Mouse (Mus musculus) heart, adult 2 months (tissue): ENCODE measurements around the gene Wnt2b. TPM values are rescaled to one million over a fixed set of nuclear protein-coding genes. Genes with fewer than 3 reads are reported as not detected.

Experiments
- DNase-seq, 2 experiments: peaks; one replicate each; pipeline ENCODE4 v3.0.0; 2021
- H3K27ac ChIP-seq: fragments of 200-600 bp; 2 replicates; pipeline ENCODE4 v1.8.1; 2022
- H3K27me3 ChIP-seq: fragments of 200-500 bp; 2 replicates; pipeline ENCODE4 v1.6.1; 2012; ENCODE audit warnings: mild to moderate bottlenecking, low read length, inconsistent platforms, mixed read lengths; ENCODE audit not compliant: control insufficient read depth, insufficient read depth
- H3K36me3 ChIP-seq: fragments of 200-500 bp; 2 replicates; pipeline ENCODE4 v1.6.1; 2012; ENCODE audit warnings: low read length, inconsistent platforms; ENCODE audit not compliant: control insufficient read depth, insufficient read depth
- H3K4me1 ChIP-seq: fragments of 200-500 bp; 2 replicates; pipeline ENCODE4 v1.6.1; 2011; ENCODE audit warnings: low read length; ENCODE audit not compliant: control insufficient read depth, insufficient read depth
- H3K4me3 ChIP-seq: fragments of 200-600 bp; 2 replicates; pipeline ENCODE4 v1.8.1; 2022
- H3K79me2 ChIP-seq: fragments of 200-500 bp; replicated peaks from 2 replicates; pipeline ENCODE4 v1.6.1; 2012; ENCODE audit warnings: mild to moderate bottlenecking, inconsistent platforms, low read length, moderate library complexity, mixed read lengths; ENCODE audit not compliant: control insufficient read depth, insufficient read depth
- H3K9ac ChIP-seq: fragments of 200-500 bp; 2 replicates; pipeline ENCODE4 v1.6.1; 2012; ENCODE audit warnings: low read depth, mild to moderate bottlenecking, control low read depth, inconsistent platforms, low read length, mixed read lengths
- CTCF ChIP-seq: fragments of 200-600 bp; IDR thresholded peaks from 2 replicates; pipeline ENCODE4 v1.8.1; 2022; ENCODE audit warnings: antibody characterized with exemption, mild to moderate bottlenecking, moderate library complexity
- EP300 ChIP-seq: fragments of 200-500 bp; IDR thresholded peaks from 2 replicates; pipeline ENCODE4 v1.6.1; 2011; ENCODE audit warnings: low read depth, low read length, control low read depth; ENCODE audit not compliant: insufficient read depth
- POLR2A ChIP-seq: fragments of 200-500 bp; IDR thresholded peaks from 2 replicates; pipeline ENCODE4 v1.6.1; 2011; ENCODE audit warnings: mild to moderate bottlenecking, low read depth, low read length, control low read depth; ENCODE audit not compliant: insufficient read depth
- WGBS: fragments of 180-500 bp; shearing (Covaris S2); methylation state at CpG from one replicate; pipeline ENCODE4 v1.1.7; 2018; 5-methylcytosine and 5-hydroxymethylcytosine counted together
- intact Hi-C: fragments of 180-260 bp; cut with DNase I; formaldehyde crosslinking; loops from one replicate; pipeline ENCODE4 v1.15.1; 2025
- long read RNA-seq: library from polyadenylated mRNA; stranded (forward); transcript quantifications from one replicate; pipeline ENCODE4 v2.0.0, GENCODE M21; 2021
- polyA plus RNA-seq: library from polyadenylated mRNA; depleted of rRNA; stranded (reverse); fragments of >200 nt; gene quantifications from 2 replicates; pipeline ENCODE4 v1.2.3, GENCODE M21; 2012; rRNA removed
- total RNA-seq, 2 experiments: library from RNA; stranded (reverse); gene quantifications; 2 replicates each; pipeline ENCODE4 v1.2.3; 2021

Wnt2b gene
- under 1 TPM; 0.76 to 0.77 TPM for total RNA-seq
- polyA plus RNA-seq: 0.51 and 0.94 TPM in 2 replicates
- long read RNA-seq: 0 reads

DNA sequence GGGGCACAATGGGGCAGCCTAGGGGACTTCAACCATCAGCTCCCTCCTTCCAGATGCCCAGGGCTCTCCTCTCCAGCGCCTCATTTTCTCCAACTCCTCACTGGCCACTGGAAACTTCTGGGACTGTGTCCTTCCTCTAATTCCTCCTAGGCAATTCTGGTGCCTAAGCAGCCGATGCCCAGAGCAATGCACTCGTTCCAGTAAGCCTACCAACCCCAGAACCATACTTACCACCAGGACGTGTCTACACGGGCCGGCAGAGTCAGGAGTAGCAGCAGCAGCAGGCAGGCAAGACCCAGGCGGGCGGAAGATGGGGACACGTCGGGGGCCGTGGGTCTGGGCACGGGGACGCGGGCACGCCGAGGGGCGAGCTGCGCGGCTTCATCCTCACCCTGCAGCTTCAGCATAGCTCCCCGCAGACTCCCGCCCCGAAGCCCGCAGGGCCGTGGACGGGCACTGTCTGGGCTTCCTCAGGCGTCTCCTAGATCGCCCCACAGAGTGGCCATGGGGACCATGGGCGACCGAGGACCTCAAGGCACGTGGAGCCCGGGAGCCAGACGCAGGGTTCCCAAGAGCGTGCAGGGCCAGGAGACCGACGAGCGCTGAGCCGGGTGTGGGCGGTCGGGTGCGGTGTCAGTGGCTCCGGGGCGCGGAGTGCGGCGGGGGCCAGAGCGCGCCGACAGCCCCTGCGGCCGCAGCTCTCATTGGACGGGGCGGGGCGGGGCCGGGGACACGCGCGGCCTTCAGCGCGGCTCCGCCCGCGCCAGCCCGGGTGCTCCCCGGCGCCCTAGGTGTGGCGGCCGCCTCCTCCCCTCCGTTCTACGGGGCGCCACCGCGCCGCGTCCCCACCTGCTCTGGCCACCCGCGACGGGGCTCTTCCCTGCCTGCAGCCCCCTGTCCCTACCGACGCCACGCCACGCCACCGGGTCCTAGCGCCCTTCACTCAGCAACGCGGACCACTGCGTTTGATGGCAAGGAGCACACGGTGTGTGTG, at the start of gene Wnt2b:
Gene Wnt2b, minus strand, starts transcription at position 856 of the 994 bp plus-strand sequence.
- H3K4me3 ChIP-seq: peak within 1 kb of the TSS; percentile 47
- no peaks in the 10 kb centered on the region for H3K4me1 ChIP-seq
- H3K9ac ChIP-seq: peak within 1 kb of the TSS; percentile 25
- intact Hi-C loops: no loop called here
- no peaks in the 10 kb centered on the region for H3K79me2 ChIP-seq
- peak; percentile 36 to 50 for DNase-seq
- H3K27ac ChIP-seq: no peak within 1 kb of the TSS
- 2% methylated on average over 86 of the region's 87 CpGs for WGBS
- peaks cover 12% of the 10 kb centered on the region for H3K27me3 ChIP-seq
- no peaks in the 10 kb centered on the region for H3K36me3 ChIP-seq
- TF ChIP-seq POLR2A: no peak
- no peak for TF ChIP-seq EP300
- TF ChIP-seq CTCF: no peak

DNA sequence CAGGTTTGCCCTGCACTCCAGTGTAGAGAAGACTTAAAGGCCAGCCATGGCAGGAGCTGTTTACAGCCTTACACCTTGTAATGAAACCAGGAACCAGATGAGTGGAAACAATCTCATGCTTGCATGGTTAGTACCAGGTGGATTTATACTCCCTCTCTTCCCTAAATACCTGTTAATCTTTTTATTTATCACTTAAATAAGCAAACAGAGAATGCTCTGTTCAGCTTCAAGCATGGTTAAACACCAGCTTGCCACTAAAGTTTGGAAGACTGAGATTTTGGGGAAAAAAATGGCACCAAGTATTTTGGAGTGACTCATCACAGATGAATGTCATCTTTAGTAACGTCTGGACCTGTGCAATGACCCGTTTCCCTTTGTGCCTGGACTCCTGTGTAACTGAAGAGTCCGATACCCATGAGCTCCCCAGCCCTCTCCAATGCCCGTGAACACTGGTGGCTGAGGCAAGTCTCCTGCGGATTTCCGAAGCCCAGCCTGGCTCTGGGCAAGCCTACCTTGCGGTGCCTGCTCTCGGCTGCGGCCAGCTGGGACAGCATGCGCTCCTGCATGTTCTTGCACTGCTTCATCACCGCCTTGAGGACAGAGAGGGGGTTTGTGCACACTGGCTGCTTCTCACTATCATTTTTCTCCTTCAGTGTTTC, 49.1 kb upstream of the Wnt2b start:
- no peak for TF ChIP-seq POLR2A
- TF ChIP-seq CTCF: no peak
- no peak for TF ChIP-seq EP300
- Histone ChIP-seq H3K36me3 (peaks cover 8% of the 10 kb centered on the region), H3K4me1 (peaks cover 4% of the 10 kb centered on the region), H3K9ac (no peak overlapping the region), H3K27ac (no peak overlapping the region), H3K27me3 (no peaks in the 10 kb centered on the region), H3K4me3 (no peak overlapping the region), H3K79me2 (0 out of 2 replicates have a peak, but pooled peaks cover 2% of the 10 kb centered on the region)
- no peak for DNase-seq
- intact Hi-C loops: no loop called here
- 87% methylated on average over 11 of the region's 11 CpGs for WGBS

DNA sequence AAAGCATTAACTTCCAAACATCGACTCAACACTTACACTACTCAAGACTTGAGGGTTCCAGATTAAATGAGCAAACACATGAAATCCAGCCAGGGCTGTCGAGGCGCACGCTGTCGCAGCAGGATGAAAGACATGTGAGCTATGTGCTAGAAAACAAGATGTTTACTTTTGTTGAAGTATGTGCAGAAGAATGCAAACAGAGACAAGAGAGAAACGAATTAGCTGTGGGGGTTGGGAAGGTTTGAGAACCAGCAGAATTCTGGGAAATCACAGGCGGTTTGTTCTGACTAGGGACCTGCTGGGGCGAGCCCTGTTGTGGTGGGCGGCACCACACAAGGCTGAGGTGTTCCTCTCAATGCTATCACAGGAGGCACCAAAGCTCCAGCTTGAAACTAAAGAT, 46.3 kb upstream of the Wnt2b start:
- WGBS: 85% methylated on average over 9 of the region's 9 CpGs
- no peak overlapping the region for H3K9ac ChIP-seq
- no peak for DNase-seq
- no peaks in the 10 kb centered on the region for H3K27me3 ChIP-seq
- TF ChIP-seq CTCF (no peak), EP300 (no peak), POLR2A (no peak)
- H3K4me1 ChIP-seq: peaks cover 1% of the 10 kb centered on the region; the same call in 1 of the 2 replicates
- H3K36me3 ChIP-seq: peaks cover 4% of the 10 kb centered on the region
- H3K79me2 ChIP-seq: 0 out of 2 replicates have a peak, but pooled peaks cover 2% of the 10 kb centered on the region
- no peak overlapping the region for H3K27ac ChIP-seq
- no peak overlapping the region for H3K4me3 ChIP-seq
- intact Hi-C loops: no loop called here

- H3K27me3 ChIP-seq: no peaks in the 10 kb centered on the region
- H3K79me2 ChIP-seq: 0 out of 2 replicates have a peak, but pooled peaks cover 2% of the 10 kb centered on the region
- H3K4me1 ChIP-seq: peaks cover 2% of the 10 kb centered on the region
- peaks cover 2% of the 10 kb centered on the region for H3K36me3 ChIP-seq
- no peak overlapping the region for H3K4me3 ChIP-seq
- intact Hi-C loops: no loop called here
- 81% methylated on average over 6 of the region's 6 CpGs for WGBS
- TF ChIP-seq EP300: no peak
- TF ChIP-seq POLR2A: no peak
- H3K9ac ChIP-seq: no peak overlapping the region
- DNase-seq: no peak
- H3K27ac ChIP-seq: no peak overlapping the region; the same call in 1 of the 2 replicates
Measured at GRCm38 (mm10) chr3:105006101-105006500, 44.4 kb upstream of the Wnt2b start.

DNA sequence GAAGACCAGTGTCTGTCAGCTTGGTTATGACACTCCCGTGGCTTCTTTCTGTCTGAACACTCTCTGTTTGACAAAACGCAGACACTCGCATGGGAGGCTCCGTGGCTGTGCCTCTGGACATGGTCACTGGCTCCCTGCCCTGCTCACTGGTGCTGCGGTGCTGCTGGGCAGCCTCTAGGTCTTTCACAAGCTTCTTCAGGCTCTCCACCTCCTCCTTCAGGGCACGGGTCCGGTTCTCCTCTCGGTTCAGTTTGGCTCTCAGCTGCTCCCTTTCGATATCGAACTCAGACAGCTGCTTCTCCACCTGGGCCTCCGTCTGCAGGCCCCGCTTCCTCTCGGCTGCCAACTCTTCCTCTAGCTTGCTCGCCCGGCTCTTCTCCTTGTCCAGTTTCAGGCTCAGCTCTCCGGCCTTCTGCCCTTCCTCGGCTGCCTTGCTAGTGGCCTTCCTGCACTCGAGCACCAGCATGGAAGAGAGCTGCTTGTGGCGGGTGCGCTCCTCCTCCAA, 43.9 kb upstream of the Wnt2b start:
- Histone ChIP-seq H3K36me3 (peaks cover 2% of the 10 kb centered on the region), H3K27me3 (no peaks in the 10 kb centered on the region), H3K79me2 (0 out of 2 replicates have a peak, but pooled peaks cover 2% of the 10 kb centered on the region), H3K4me3 (no peak overlapping the region), H3K4me1 (peaks cover 2% of the 10 kb centered on the region), H3K9ac (no peak overlapping the region), H3K27ac (no peak overlapping the region; the same call in 1 of the 2 replicates)
- intact Hi-C loops: no loop called here
- TF ChIP-seq CTCF (no peak), EP300 (no peak), POLR2A (no peak)
- WGBS: 74% methylated on average over 20 of the region's 20 CpGs
- peak in 1 of 2 experiments; percentile 23 for DNase-seq
